Mouse (Mus musculus) small intestine, adult 2 months (tissue): ENCODE results near the gene Napsa.

ENCODE experiments used
- CTCF ChIP-seq: fragments of 200-500 bp; IDR thresholded peaks from 2 replicates; pipeline ENCODE4 v1.5.1; 2012; ENCODE audit warnings: low read depth, mild to moderate bottlenecking, control low read depth, inconsistent platforms, low read length, moderate library complexity, mixed read lengths; ENCODE audit not compliant: insufficient replicate concordance, insufficient read length; ENCODE audit errors: extremely low read depth
- POLR2A ChIP-seq: fragments of 200-500 bp; IDR thresholded peaks from 2 replicates; pipeline ENCODE4 v1.6.1; 2012; ENCODE audit warnings: low read depth, mild to moderate bottlenecking, control low read depth, inconsistent platforms, low read length, moderate library complexity

GRCm38 (mm10) chr7:44523056-44523455 is 49.1 kb upstream of the Napsa start:
- TF ChIP-seq CTCF (no peak), POLR2A (no peak)
